22 mouse cellular contexts compared by ENCODE assay signal in the genomic region with DNA sequence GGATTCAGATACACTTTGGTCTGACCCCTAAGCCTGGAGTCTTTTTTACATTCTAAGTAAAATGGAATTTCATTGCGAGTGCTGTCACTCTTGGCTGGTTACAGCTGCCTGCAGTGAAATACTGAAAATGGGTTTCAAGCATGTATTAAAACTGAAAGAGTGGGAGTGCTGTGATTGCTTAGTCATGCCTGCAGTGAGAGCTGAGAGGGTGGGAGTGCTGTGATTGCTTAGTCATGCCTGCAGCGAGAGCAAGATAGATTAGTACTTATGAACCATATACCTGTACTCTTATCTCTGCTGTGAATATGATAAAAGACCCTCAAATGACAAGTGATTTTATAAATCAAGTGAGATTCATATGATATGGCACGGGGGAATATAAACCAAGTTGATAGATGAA. TPM values are rescaled to one million over a fixed set of nuclear protein-coding genes. Genes with fewer than 3 reads are reported as not detected.
"Had no signal": no experiment of that assay in that cellular context is flagged by ENCODE, and none has a peak within 500 bp of the region (broad histone marks: within the 10 kb centered on the region; RNA-seq: fewer than 3 reads in every experiment).

No protein-coding gene starts in this region.

- H3K27me3 ChIP-seq: midbrain, embryonic 13.5 days; neural tube, embryonic 13.5 days; stomach, embryonic 15.5 days had no signal

- ATAC-seq: liver, postnatal 0 days; lung, postnatal 0 days; midbrain, embryonic 13.5 days; midbrain, embryonic 16.5 days had no signal

- H3K27ac ChIP-seq: kidney, postnatal 0 days; left cerebral cortex, adult 2 months; liver, embryonic 14.5 days; macrophage; midbrain, embryonic 10.5 days; midbrain, embryonic 13.5 days; neural tube, embryonic 13.5 days; stomach, embryonic 15.5 days had no signal

- H3K4me2 ChIP-seq: lung, embryonic 14.5 days; midbrain, embryonic 13.5 days; neural tube, embryonic 13.5 days; stomach, embryonic 15.5 days had no signal

- DNase-seq: kidney, adult 2 months; kidney, postnatal 36 days; layer of hippocampus, postnatal 36 days; liver, postnatal 0 days; lung, embryonic 14.5 days; retina, postnatal 1 day; right cerebral cortex, postnatal 4 days; thymus, postnatal 25 days had no signal

- H3K9ac ChIP-seq: liver, embryonic 14.5 days; liver, postnatal 0 days; lung, embryonic 14.5 days; midbrain, embryonic 13.5 days; neural tube, embryonic 13.5 days; stomach, embryonic 15.5 days had no signal

- H3K36me3 ChIP-seq: midbrain, embryonic 10.5 days; midbrain, embryonic 13.5 days; neural tube, embryonic 13.5 days; stomach, embryonic 15.5 days had no signal

- H3K9me3 ChIP-seq: midbrain, embryonic 10.5 days; midbrain, embryonic 13.5 days; neural tube, embryonic 13.5 days; stomach, embryonic 15.5 days had no signal

- H3K4me3 ChIP-seq: left cerebral cortex, adult 2 months; megakaryocyte, embryonic 14.5 days; midbrain, embryonic 10.5 days; midbrain, embryonic 13.5 days; myocyte; neural tube, embryonic 13.5 days; stomach, embryonic 15.5 days had no signal

- H3K4me1 ChIP-seq: midbrain, embryonic 13.5 days; neural tube, embryonic 13.5 days; stomach, embryonic 15.5 days had no signal

RNA-seq across cellular contexts. Expression of a gene that starts 26.2 kb away (rescaled TPM):
- total RNA-seq: monocyte, adult 5-6 weeks; neutrophil, adult 5-6 weeks had no signal
- polyA plus RNA-seq: myocyte had no signal
